Mouse (Mus musculus) E14TG2a.4 (cell line): ENCODE results near the gene Lrrc37a.

Source experiments
- CTCF ChIP-seq: conservative IDR thresholded peaks from 2 replicates; pipeline ENCODE4 v1.5.1; 2014; ENCODE audit warnings: low read length
- NANOG ChIP-seq: IDR thresholded peaks from 2 replicates; pipeline ENCODE4 v1.6.1; 2014; ENCODE audit warnings: borderline replicate concordance, low read length, mixed read lengths
- POU5F1 ChIP-seq: IDR thresholded peaks from 2 replicates; pipeline ENCODE4 v1.6.1; 2014; ENCODE audit warnings: low read length, borderline replicate concordance

DNA sequence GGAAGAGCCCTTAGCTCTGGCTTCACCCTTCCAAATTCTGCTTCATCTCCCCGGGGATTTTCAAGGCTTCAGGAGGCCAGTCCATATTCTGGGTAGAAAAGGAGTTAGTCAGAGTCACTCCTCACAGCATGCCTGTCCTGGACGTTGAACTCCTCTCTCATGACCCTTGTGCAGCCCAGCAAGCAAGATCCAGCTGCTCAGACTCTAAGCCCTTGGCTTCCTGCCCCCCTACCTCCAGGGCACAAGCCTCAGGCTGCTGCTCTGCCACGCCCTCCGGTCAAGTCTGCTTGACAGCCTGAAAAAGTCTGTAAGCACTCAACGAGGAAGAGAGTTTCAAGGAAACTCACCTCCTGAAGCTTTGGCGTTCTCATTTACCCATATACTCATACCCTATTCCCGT lies 97.8 kb downstream of the Lrrc37a start:
- TF ChIP-seq CTCF, result no peak
- no peak for TF ChIP-seq NANOG
- TF ChIP-seq POU5F1, result no peak
